Mouse (Mus musculus): Measurements from ENCODE around the gene Cdh13.

The Cdh13 gene

DNA sequence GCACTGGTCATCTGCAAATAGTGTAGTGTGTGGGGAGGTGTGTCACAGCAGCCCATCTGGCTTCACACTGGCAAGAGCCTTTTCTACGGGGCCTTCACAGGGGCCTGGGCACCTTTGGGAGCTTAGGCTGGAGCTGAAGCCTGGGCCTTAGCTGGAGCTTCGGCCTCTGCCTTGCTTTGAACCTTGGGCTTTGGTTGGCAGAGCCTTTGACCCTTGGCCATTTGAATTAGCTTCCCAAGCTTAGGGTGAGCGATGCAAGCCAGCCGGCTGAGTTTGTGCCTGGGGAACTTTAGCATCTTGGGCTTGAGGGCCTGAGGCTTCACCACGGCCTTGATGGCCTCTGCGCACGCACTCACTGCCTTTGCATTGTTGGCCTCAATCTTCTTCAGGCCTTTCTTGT lies 98.1 kb downstream of the Cdh13 start:
- DNase-seq = no peak

DNA sequence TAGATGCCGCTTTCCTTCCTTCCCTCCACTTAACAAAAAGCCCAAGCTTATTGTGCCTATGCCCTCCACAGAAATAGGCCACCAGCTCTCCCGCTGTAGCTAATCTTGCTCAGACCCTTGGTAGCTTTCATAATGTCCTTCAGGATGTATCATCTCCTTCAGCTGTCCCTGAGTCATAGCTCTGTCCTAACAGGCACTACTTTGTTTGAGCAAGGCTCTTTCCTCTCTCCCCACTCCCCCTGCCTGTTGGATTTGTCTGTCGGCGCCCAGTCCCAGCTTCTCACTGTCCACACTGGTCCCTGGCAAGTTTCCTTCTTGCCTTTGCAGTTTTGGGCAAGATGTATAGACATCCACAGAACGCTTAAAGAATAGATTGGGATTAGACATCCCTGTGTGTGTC lies 100.8 kb downstream of the Cdh13 start:
- DNase-seq = no peak

DNA sequence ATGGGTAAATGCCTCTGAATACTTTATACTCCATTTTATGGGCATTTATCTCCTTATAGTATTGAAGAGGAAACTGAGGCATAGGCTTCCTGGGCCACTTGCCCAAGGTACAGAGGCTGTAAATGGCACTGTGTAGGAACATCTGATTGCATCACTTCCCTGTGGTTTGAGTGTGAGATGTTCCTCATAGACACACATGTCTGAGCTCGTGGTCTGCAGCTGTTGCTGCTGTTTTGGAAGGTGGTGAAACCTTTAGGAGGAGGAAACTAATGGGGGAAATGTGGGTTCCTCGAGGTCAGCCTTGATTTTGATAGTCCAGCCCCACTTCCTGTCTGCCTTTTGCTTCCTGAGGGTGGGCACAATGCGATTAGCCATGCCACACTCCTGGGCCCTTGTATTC lies 105.9 kb downstream of the Cdh13 start:
- no peak for DNase-seq

DNA sequence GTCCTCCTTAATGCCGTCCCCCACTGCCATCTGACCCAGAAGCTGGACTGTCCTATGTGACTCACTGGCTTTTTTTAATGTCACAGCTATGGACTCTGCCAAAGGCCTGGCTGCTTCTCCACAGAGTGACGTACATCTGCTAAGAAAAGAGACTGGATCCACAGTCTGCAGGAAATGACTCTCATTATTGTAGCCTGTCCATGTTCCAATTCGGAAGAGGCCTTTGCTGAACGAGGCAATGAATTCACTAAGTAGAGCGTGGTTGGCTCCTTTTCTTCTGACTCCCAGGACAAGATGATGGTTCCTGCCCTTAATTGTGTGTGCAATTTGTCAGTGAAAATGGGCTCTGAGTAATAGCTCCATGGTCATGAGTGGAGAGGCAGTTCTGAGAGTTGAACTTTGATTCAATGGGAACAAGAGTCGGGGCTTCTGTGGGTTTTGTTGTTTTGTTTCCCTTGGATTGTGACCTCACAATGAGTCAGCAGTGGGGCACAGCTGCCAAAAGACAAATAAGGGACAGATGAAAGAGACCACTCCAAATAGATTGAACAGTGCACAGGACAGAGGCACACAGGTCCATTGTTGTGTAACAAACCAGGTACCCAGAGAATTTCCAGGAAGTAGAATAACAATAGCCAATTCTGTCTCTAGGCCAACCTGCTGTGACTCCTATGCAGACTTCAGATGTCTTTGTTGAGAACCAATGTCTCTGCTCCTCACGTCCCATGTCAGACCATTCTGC lies 110.5 kb downstream of the Cdh13 start:
- DNase-seq = no peak

GRCm38 (mm10) chr8:118395178-118395577 lies 111.6 kb downstream of the Cdh13 start:
- no peak for DNase-seq

GRCm38 (mm10) chr8:118404836-118405235 lies 121.3 kb downstream of the Cdh13 start:
- no peak for DNase-seq

DNA sequence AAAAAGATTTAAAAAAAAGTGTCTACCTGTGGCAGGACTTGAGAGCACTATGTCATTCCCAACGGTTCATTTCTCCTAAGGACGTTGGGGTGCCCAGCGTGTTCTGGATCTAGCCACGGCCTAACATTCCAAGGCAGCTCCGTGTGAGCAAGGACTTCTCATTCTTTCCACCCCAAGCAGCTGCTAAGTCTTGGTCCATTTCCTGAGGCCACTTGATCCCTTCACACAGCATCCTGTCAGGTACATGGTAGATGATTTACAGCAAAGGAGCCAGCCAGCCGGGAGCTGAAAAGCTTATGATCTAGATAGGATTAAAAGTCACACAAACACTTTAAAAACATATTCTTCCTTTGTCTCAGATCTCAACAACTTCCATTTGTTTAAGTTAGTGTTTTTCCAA lies 123.8 kb downstream of the Cdh13 start:
- DNase-seq = no peak

- DNase-seq = no peak
Observed at GRCm38 (mm10) chr8:118409396-118409795, 125.9 kb downstream of the Cdh13 start.

GRCm38 (mm10) chr8:118410341-118410970 lies 126.9 kb downstream of the Cdh13 start:
- DNase-seq = no peak

DNA sequence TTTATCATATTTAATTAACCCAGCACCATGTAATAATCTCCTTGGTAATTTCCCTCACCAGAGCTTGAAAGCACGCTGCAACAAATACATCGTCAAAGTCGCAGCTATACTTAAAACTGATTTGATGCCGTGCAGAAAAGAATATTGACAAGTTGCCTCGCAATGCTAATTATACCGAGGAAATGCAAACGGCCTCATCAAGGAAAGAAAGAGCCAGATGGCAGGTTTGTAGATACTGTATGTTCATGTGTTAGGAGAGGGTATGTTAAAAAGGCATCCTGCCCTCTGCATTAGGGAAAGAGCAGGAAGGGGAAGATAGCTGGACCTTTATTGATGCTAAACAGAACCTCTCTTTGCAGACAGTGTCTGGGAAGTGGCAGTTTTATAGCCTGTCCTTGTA lies 132.1 kb downstream of the Cdh13 start:
- no peak for DNase-seq

- DNase-seq = no peak
Observed at GRCm38 (mm10) chr8:118416811-118417355, 133.3 kb downstream of the Cdh13 start.

DNA sequence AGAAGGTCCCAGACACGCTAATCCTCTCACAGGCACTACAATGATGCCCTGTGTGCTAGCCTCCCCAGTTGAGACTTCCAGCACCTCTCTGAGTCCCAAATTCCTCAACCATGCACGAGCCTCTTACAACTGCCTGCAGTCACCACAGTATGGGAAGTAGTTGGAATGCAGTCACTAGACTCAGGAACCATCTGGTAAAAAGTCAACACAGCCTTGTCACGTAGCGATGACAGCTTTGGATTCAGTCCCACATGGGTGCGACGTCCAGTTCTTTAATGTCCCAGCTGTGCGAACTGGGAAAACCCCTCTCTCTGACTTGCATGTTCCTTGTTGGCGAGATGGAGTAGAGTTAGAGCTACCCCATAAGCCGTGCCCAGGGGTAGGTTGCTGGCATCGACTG lies 139.1 kb downstream of the Cdh13 start:
- DNase-seq = no peak

DNA sequence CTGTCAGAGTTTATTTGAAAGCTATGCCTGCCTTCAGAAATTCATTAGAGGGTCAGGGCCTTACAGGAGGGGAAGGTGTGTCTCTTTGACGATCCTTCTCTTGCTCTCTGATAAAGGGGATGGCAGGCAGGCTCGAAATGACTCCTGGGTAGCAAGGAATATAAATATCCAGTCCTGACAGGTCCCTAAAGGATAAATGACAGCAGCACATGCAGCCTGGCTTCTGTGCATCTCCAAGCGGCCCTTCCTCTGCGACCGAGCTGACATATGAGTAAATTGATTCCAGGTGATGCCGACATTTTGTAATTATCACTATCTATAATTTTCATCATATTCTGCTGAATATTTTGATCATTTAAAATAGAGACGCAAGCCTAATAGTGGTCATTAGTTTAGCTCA lies 145.4 kb downstream of the Cdh13 start:
- no peak for DNase-seq

DNA sequence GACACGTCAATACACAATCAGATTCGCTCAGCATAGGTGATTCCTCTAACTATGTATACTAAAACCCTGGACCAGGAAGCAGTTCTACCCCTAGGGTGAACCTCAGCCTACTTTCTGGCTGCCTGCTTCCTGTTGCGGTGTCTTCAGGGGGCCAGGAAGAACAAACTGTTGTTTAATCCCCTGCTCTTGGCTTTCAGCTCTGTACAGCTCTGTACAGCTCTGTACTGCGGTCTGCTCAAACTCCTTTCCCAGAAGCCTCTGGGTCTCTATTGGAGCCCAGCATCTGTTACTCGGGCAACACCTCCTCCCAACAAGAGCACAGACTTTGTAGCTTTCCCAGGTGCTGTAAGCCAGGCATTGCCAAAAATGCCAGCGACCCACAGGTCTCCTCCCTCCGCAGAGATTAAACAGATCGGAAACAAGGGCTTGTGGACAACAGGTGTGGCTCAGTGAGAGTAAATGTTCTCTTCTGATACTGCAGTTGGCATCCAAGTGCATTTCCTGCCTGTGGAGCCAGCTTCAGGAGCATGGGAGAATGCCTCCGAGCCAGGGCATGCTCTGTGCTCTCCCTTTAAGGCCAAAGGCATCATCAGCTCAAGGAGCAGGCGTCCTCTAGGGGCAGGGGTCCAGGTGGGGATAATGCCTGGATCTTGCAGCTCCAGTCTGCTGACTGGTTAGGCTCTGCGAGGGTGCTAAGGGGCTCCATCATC lies 148.4 kb downstream of the Cdh13 start:
- no peak for DNase-seq

GRCm38 (mm10) chr8:118433553-118434180 lies 150.1 kb downstream of the Cdh13 start:
- no peak for DNase-seq

DNA sequence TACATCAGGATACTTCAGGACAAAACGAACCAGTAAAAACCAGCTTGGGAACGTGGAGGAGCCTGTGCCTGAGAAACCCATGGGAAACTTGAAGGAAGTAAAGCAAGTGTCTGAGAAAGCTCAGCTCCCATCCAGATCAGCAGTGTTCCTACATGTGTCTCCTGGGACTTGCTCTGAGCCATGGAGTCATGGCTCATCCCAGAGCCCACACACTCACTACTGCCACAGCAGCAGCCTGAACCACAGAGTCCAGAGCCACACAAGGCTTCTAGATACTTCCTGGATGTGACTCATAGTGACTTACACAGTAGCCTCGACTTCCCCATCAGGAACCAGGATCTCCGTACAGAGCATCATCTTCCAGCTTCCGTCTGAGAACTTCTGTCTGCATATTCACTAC lies 153.2 kb downstream of the Cdh13 start:
- no peak for DNase-seq

DNA sequence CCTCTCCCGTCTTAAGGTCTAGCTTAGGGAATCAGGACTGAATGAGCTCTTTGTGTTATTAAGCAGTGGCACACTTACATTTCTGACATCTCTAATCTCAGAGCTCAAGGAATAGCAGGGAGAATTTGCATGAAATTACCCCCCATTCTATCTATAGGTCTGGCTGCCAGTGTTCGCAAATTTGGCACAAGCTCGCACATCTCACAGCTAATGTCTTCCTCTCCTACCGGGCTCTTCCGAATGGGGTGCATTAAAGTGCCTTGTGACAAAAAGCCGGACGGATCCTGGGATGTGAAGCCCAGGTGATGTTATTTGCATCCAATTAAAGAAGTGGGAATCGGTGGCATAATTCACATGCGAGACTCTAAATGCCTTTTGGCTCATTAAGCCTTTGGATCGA lies 153.6 kb downstream of the Cdh13 start:
- DNase-seq = no peak

GRCm38 (mm10) chr8:118437874-118438273 lies 154.3 kb downstream of the Cdh13 start:
- DNase-seq = no peak

DNA sequence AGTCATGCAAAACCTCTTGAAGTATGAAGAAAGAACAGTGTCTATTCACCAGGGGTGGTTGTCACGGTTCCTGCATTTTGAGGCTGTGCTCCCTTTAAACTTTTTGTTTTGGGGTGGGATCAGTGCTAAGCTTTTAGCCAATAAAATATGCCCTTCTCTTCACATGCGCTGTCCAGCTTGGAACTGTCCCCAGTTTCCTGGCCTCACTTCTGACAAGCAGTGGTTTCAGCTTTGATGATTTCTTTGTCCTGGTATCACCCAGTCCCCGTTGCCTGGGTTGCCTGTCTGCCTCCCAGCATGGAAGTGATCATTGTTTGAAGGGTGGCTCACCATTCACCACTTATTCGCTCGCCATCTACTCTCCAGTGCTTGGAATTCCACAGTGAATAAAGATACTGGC lies 156.3 kb downstream of the Cdh13 start:
- DNase-seq = no peak

DNA sequence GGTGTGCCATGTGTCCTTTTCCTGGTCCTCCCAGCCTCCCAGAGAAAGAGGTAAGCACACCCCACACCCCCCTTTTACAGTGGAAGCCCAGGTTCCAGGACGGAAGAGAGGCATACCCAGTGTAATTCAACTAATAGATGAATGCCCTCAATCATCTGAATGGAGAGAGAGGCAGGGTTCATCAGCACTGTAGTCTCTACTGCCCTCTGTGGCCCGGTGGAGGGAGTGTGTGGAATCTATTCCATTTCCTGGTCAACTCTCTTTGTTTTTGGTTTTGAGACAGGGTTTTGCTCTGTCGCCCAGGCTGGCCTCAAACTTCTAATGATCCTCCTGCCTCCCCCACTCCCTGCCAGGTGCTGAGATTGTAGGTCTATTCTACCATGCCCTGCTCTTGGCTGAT lies 159.8 kb downstream of the Cdh13 start:
- DNase-seq = peak; percentile 14

DNA sequence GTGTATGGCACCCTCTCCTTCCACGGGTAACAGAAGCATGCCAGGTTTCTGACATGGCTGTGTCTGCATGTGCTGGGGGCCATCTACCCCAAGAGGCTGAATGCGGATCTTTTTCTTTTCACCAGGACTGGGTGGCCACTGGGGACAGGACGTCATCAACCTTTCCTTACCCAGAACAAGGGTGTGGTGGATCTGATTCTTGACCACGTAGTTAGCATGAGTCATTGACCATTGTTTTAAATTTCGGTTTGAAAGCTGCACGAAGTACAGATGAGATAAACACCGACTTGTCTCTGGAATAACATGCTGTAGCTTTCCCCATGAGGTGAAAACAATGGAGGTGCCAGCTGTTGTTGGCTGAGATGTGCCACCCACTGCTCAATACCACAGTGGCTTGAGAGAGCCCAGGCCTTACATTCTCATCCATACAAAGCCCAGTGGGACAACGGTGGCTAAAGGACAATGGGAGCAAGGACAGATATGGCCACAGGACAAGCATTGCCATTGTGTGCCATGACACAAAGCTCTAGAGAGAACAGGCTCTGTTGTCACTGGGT lies 161.2 kb downstream of the Cdh13 start:
- DNase-seq = no peak

DNA sequence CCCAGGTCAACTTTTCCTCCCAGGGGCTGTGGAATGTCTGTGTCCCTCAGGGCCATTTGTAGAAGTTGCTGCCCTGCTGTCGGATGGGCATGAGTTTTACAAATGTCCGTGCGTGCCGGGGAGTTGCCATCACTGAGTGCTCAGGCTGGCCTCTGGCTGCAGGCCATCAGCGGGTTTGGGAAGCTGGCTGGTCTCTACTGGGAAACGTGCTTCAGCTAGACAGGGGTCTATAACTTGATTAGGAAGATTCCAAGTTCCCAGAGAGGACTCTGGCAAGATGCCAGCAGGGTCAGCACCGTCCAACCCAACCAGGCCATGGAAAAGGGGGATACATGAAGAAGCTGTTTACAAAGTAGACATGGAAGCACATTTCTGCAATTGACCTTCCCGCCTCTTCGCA lies 163.0 kb downstream of the Cdh13 start:
- no peak for DNase-seq

DNA sequence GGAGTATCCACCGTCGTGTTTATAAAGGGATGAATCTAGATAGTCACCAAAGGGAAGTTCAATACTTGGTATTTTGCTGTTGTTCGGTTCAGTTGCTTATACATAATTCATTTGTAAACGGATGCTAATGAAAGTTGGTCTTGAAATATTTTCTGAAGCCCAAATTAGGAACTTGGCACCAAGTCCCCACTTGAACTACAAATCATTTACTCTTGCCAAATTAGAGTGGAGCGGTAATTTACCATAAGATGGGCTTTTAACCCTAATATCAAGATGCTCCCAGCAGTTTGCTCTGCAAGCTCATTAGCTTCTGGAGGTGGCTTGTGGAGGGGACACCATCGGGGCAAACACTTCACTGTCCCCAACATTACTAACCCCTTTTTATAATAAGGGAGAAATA lies 164.5 kb downstream of the Cdh13 start:
- no peak for DNase-seq
